Mouse (Mus musculus) spleen, postnatal 10 days (tissue): ENCODE data around the gene Pawr.
"Not testable (repeated sequence)": the region's sequence is repeated elsewhere in the genome, so short reads cannot be mapped to it uniquely, and the experiment has no call there.

ENCODE experiments used
- DNase-seq, 2 experiments: peaks; one replicate each; pipeline ENCODE4 v3.0.0; 2021 to 2022; ENCODE audit warnings: low spot score in 2 of 2

Gene Pawr

GRCm38 (mm10) chr10:108440251-108440650 is 108.3 kb downstream of the Pawr start:
- DNase-seq = not testable (repeated sequence)

DNA sequence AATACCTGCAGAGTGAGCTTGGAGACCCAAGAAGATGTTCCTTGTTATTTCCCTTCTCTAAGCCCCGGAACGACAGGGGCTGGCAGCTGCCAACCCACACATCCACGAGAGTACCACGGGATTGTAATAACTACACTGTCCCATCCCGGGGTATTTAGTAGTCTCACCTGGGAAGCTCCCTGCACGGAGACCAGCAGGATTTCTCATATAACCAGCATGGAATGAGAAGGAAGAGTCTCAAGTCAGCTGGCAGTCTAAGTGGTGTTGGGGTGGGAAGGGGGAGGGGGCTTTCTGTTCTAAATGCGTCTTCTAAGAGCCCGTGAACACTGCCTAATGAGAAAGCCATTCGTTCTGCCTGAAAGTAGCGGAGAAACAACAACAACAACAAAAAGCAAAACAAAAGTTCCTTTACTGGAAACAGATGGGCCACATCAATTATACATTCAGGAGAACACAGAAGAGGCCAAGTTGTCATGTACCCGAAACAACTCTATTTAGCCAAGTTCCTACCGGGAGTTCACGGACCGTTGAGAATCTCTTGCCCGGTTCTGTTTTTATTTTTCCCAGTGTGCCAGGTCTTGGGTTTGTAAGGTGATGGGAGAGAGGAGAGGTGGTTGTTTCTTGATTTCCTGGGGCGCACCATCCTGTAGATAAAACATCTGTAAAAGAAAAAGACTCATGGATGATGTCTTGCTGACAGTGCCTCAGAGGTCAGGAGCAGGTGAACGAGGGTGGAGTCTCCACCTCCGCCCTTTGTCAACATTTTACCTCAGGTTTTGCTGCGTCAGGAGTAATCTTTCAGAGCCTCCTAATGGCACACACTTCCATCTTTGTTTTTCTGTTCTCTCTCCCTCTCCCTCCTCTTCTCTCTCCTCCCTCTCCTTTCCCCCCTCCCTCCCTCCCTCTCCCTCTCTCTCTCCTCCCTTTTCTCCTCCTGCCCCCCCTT is 112.3 kb downstream of the Pawr start:
- DNase-seq = no peak

GRCm38 (mm10) chr10:108445123-108445522 is 113.2 kb downstream of the Pawr start:
- no peak for DNase-seq

- DNase-seq = no peak
These were observed 113.7 kb downstream of the Pawr start for GRCm38 (mm10) chr10:108445606-108446005.

GRCm38 (mm10) chr10:108446041-108446931 is 114.4 kb downstream of the Pawr start:
- peak in 1 of 2 experiments; percentile 51 for DNase-seq

DNA sequence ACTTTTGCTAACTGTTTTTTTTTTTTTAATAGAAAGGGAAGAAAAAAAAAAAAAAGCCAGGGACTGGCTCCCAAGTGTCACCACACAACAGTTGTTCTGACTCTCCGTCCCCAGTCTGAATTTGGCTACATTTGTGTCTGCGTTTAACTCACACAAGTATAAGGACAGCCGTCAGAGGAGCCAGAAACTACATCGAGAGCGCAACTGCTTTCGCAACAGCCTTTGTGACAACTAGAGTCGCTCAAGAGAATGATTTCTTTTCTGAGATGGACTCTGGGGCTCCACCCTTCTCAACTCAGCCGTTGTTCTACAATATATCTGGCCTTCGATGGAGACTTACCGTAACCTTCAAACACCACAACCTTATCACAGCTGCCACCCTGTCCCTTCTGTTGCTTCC is 115.3 kb downstream of the Pawr start:
- DNase-seq = no peak

GRCm38 (mm10) chr10:108448421-108448820 is 116.5 kb downstream of the Pawr start:
- no peak for DNase-seq

- no peak for DNase-seq
These were observed 118.5 kb downstream of the Pawr start for GRCm38 (mm10) chr10:108450401-108450800.

DNA sequence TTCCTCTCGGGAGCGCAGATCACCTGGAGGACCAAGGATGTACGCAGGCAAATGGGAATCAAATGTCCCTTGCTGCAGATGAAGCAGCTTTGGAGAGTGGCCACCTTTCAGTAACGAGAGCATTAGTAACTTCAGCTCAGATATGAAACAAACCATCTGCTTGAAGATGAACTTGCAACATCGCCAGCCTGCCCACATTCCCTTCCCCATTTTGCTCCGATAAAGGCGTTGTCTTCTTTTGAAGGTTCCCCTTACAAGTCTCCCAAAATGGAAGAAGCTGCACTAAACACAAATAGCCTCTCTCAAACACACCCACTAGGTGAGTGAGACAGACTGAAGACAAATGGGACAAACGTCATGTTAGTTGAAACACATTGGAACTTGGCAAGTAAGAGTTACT is 119.6 kb downstream of the Pawr start:
- DNase-seq = no peak

GRCm38 (mm10) chr10:108452421-108452820 is 120.5 kb downstream of the Pawr start:
- DNase-seq = no peak

- no peak for DNase-seq
These were observed 121.6 kb downstream of the Pawr start for GRCm38 (mm10) chr10:108453561-108453960.

DNA sequence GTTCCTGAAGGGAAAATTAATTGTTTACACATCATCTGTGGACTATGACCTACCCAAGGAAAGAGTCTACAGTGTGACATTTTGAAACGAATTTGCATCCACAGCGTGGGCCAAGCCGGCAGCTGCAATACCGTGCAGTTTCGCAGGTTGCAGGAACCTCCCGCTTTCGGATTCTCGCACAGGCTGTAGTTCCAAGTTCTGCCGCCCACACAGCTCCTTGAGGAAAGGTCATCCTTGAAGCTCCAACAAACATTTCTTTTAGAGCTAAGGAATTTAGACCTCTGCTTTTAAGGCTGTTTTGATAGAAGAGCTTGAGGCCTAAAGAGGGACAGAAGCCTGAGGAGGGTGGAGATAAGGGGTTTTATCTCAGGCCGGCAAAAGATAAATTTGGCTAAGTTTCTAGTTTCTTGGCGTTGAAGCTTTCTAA is 122.8 kb downstream of the Pawr start:
- no peak for DNase-seq

- DNase-seq = no peak
These were observed 123.3 kb downstream of the Pawr start for GRCm38 (mm10) chr10:108455204-108455603.

DNA sequence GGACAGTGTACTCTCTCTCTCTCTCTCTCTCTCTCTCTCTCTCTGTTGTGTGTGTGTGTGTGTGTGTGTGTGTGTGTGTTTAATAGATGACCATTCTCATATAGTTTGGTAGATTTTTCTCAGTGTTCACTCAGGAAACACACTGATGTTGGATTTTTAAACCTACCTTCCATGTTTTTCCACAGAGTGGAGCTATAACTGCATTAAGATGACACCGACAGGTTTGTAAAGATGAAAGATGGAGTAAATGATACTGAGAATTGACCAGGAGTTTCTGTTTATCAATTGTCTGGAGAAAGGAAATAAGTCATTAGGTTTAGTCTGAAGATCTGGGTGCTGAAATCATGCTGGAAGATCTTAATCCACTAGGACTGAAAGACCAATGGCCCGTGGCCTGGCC is 124.0 kb downstream of the Pawr start:
- DNase-seq = no peak

- DNase-seq = no peak
These were observed 125.1 kb downstream of the Pawr start for GRCm38 (mm10) chr10:108457054-108457453.

- no peak for DNase-seq
These were observed 129.9 kb downstream of the Pawr start for GRCm38 (mm10) chr10:108461862-108462261.
